Mouse (Mus musculus) hindbrain, embryonic 14.5 days (tissue): ENCODE measurements at regions not wholly inside any gene's neighbourhood (a gene's known extent, or its start where the extent isn't known, plus 50 kb on each side); places are given as distances from the start of the nearest gene placed in this dataset.

Source experiments
- ATAC-seq: fragments of 200-750 bp; cut with Nextera tagmentation; 2 replicates; pipeline ENCODE4 v1.8.0; 2017; ENCODE audit warnings: moderate number of reproducible peaks, mild to moderate bottlenecking, moderate TSS enrichment, moderate library complexity; ENCODE audit not compliant: low FRiP score
- DNase-seq: peaks from one replicate; pipeline ENCODE4 v3.0.0-alpha.2; 2015; ENCODE audit warnings: low spot score
- H3K27ac ChIP-seq: fragments of 300-500 bp; sonication (generic); 2 replicates; pipeline ENCODE4 v1.5.1; 2014; ENCODE audit warnings: mild to moderate bottlenecking, moderate library complexity
- H3K27me3 ChIP-seq: fragments of 300-500 bp; sonication (generic); 2 replicates; pipeline ENCODE4 v1.6.1; 2014; ENCODE audit warnings: mild to moderate bottlenecking, low read length, mixed read lengths; ENCODE audit not compliant: control insufficient read depth, insufficient read depth
- H3K36me3 ChIP-seq: fragments of 300-500 bp; sonication (generic); replicated peaks from 2 replicates; pipeline ENCODE4 v1.6.1; 2014; ENCODE audit not compliant: control insufficient read depth, insufficient read depth
- H3K4me1 ChIP-seq: fragments of 300-500 bp; sonication (generic); replicated peaks from 2 replicates; pipeline ENCODE4 v1.6.1; 2014; ENCODE audit warnings: antibody characterized with exemption, low read length, mixed read lengths; ENCODE audit not compliant: control insufficient read depth, insufficient read depth
- H3K4me2 ChIP-seq: fragments of 300-500 bp; sonication (generic); replicated peaks from 2 replicates; pipeline ENCODE4 v1.6.1; 2014; ENCODE audit warnings: mild to moderate bottlenecking, moderate library complexity
- H3K4me3 ChIP-seq: fragments of 300-500 bp; sonication (generic); replicated peaks from 2 replicates; pipeline ENCODE4 v1.5.1; 2014; ENCODE audit warnings: mild to moderate bottlenecking, low read length
- H3K9ac ChIP-seq: fragments of 300-500 bp; sonication (generic); 2 replicates; pipeline ENCODE4 v1.6.1; 2014
- H3K9me3 ChIP-seq: fragments of 300-500 bp; sonication (generic); 2 replicates; pipeline ENCODE4 v1.6.1; 2016; ENCODE audit warnings: low read length; ENCODE audit not compliant: control insufficient read depth
- WGBS: fragments of 180-500 bp; shearing (Covaris S2); extraction: QIAGEN DNeasy Blood & Tissue Kit; methylation state at CpG from one replicate; pipeline ENCODE4 v1.1.7; 2014; 5-methylcytosine and 5-hydroxymethylcytosine counted together

DNA sequence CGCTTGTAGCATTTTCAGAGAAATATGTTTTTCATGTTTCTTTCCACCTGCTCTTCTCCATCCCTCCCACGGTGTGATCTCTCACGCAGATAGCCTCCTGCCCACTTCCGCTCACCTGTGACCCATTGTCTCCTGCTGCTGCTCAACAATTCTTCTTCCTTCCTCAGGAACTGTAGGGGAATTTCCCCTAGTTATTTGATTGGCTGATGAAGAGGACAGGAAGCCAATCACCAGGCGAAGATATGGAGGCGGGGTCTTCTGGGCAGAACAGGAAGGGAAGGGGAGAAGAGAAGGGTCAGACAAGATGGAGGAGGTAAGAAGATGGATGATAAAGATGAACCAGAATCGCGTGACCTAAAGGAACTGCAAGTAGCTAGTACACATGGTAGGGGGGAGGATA is 80.1 kb upstream of the Cand1 start:
- H3K27me3 ChIP-seq = no peaks in the 10 kb centered on the region
- H3K9ac ChIP-seq = no peak overlapping the region
- no peaks in the 10 kb centered on the region for H3K4me1 ChIP-seq
- DNase-seq (no peak), ATAC-seq (no peak)
- H3K27ac ChIP-seq = no peak overlapping the region
- no peak overlapping the region for H3K4me3 ChIP-seq
- H3K36me3 ChIP-seq = no peaks in the 10 kb centered on the region
- no peaks in the 10 kb centered on the region for H3K9me3 ChIP-seq
- H3K4me2 ChIP-seq = no peak overlapping the region
- 96% methylated on average over 8 of the region's 8 CpGs for WGBS

GRCm38 (mm10) chr10:119318416-119318815 is 78.6 kb upstream of the Cand1 start:
- Histone ChIP-seq H3K9ac (no peak overlapping the region), H3K36me3 (no peaks in the 10 kb centered on the region), H3K9me3 (no peaks in the 10 kb centered on the region), H3K4me3 (no peak overlapping the region), H3K4me2 (no peak overlapping the region), H3K27ac (no peak overlapping the region), H3K4me1 (no peaks in the 10 kb centered on the region), H3K27me3 (no peaks in the 10 kb centered on the region)
- ATAC-seq (no peak), DNase-seq (no peak)
- 74% methylated on average over 8 of the region's 8 CpGs for WGBS

DNA sequence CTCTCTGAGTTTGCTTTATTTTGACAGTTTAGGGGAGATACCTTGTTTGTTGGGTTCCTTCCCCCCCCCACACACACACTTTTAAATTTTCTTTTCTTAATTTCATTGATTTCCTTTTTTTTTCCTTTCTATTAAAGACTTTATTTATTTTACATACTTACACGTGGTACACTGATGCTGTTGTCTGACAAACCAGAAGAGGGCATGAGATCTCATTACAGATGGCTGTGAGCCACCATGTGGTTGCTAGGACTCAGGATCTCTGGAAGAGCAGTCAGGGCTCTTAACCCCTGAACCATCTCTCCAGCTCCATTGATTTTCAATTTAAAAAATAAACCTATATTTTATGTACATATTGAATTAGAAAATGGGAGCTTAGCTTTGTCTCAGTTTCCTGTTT is 71.7 kb upstream of the Cand1 start:
- H3K4me2 ChIP-seq = no peak overlapping the region
- ATAC-seq (no peak), DNase-seq (no peak)
- no peak overlapping the region for H3K9ac ChIP-seq
- no peaks in the 10 kb centered on the region for H3K27me3 ChIP-seq
- no peaks in the 10 kb centered on the region for H3K4me1 ChIP-seq
- no peaks in the 10 kb centered on the region for H3K9me3 ChIP-seq
- H3K27ac ChIP-seq = no peak overlapping the region
- H3K36me3 ChIP-seq = no peaks in the 10 kb centered on the region
- 47% methylated on average over 1 of the region's 1 CpGs for WGBS
- H3K4me3 ChIP-seq = no peak overlapping the region

DNA sequence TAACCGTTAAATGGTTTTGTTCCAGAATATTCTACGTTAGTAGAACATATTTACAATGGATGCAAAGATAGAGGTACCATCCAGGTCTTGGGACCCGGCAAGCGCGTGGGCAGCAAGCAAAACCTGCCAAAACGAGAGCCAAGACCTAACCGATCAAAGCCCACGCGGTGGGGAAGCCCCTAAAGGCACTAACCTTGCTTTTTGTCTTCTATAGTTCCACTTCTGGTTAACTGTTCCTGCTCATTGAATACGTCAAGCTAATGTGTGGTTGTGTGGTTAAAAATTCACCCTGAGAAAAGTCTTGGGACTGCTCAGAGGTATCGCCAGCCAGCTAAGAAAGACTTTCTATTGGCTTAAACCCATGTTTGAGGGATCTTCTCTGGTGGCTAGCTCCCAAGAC is 55.9 kb upstream of the Cand1 start:
- WGBS = 92% methylated on average over 11 of the region's 11 CpGs
- H3K36me3 ChIP-seq = no peaks in the 10 kb centered on the region
- no peak overlapping the region for H3K27ac ChIP-seq

DNA sequence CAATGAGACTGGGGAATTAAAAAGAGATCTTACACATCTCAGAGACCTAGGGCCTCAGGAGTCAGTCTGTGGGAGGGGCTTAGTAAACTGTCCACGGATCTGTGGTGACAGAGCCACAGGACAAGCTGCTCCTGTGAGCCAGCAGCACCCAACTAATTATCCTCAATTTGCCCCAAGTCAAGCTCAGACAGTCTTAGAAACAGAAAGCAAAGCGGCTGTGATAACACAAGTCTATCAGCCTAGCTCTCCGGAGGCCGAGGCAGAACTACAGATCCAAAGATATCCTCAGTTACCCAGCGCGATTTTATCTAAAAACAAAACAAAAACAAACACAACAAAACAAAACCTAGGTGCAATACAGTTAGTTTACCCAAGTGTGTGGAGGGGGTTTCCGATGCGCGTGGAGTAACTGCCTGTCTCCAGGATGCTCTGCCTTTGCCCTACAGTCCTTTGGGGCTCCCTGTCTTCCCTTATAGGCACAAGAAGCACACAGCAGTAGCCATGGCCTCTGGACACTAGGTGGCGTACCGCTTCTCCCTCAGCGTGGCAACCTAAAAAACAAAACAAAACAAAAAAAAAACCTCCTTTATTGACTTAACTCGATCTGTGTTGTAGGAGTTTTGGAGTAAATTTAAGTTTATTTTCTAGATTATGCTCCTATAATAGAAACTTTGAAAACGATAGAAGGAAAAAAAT is 54.7 kb upstream of the Cand1 start:
- ATAC-seq (no peak), DNase-seq (peak; percentile 55)
- H3K27ac ChIP-seq = no peak overlapping the region
- H3K4me2 ChIP-seq = no peak overlapping the region
- H3K4me1 ChIP-seq = no peaks in the 10 kb centered on the region
- H3K4me3 ChIP-seq = no peak overlapping the region
- no peaks in the 10 kb centered on the region for H3K36me3 ChIP-seq
- no peaks in the 10 kb centered on the region for H3K27me3 ChIP-seq
- WGBS = 56% methylated on average over 14 of the region's 14 CpGs
- no peak overlapping the region for H3K9ac ChIP-seq
- H3K9me3 ChIP-seq = no peaks in the 10 kb centered on the region

More for the DNA sequence above, 55.9 kb upstream of the Cand1 start:
- no peaks in the 10 kb centered on the region for H3K9me3 ChIP-seq
- no peak overlapping the region for H3K9ac ChIP-seq
- no peak overlapping the region for H3K4me3 ChIP-seq
- H3K4me1 ChIP-seq = no peaks in the 10 kb centered on the region
- no peak overlapping the region for H3K4me2 ChIP-seq
- DNase-seq = no peak
- no peaks in the 10 kb centered on the region for H3K27me3 ChIP-seq
- ATAC-seq = no peak

DNA sequence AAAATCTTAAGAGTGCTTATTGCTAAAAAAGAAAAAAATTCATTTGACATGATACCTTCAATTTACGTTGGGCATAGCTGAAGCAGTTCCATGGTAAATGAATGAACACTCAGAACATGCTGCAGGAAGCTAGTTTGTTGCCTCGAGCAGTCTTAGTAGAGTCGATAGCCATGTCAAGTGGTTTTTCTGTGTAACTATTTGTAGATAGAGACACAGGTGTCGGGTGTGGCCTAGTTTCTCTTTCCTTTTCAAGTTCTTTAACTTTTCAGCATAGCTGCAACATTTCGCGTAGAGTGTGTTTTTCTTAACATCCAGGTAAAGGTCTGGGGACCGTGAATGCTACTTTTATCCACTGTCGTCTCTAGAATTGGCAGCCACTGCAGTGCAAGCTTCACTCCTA is 53.5 kb upstream of the Cand1 start:
- no peaks in the 10 kb centered on the region for H3K27me3 ChIP-seq
- no peak for DNase-seq
- H3K27ac ChIP-seq = no peak overlapping the region
- no peak overlapping the region for H3K4me2 ChIP-seq
- ATAC-seq = no peak
- no peaks in the 10 kb centered on the region for H3K36me3 ChIP-seq
- H3K4me1 ChIP-seq = no peaks in the 10 kb centered on the region
- no peak overlapping the region for H3K9ac ChIP-seq
- WGBS = 94% methylated on average over 8 of the region's 8 CpGs
- H3K9me3 ChIP-seq = no peaks in the 10 kb centered on the region
- no peak overlapping the region for H3K4me3 ChIP-seq
